Comparison of ENCODE assay signal across 8 mouse cellular contexts in genomic region chr5:115156933-115157589, GRCm38 (mm10). TPM values are rescaled to one million over a fixed set of nuclear protein-coding genes. Genes with fewer than 3 reads are reported as not detected.
DNase-seq lines count a peak whose midpoint lies in the region; ATAC-seq lines count a peak whose summit lies in the region.

No protein-coding gene starts in this region.

- peaks cover 49% of the 10 kb centered on the region for H3K79me2 ChIP-seq in macrophage (ENCODE audit: inconsistent target)

- H3K36me3 ChIP-seq in hindbrain, embryonic 12.5 days: peaks cover 6% of the 10 kb centered on the region; the same call in 1 of the 2 replicates
- no peaks in the 10 kb centered on the region for H3K36me3 ChIP-seq in macrophage (ENCODE audit: inconsistent target)

- no peak for ATAC-seq in hindbrain, embryonic 12.5 days (ENCODE audit: low FRiP score)

- no peaks in the 10 kb centered on the region for H3K27me3 ChIP-seq in hindbrain, embryonic 12.5 days

- H3K4me1 ChIP-seq in hindbrain, embryonic 12.5 days: peaks cover 54% of the 10 kb centered on the region

- 3% methylated on average over 26 of the region's 26 CpGs for WGBS in hindbrain, embryonic 12.5 days
- WGBS in macrophage (ENCODE audit: missing documents): 2% methylated on average over 26 of the region's 26 CpGs

- intact Hi-C loops in left cerebral cortex, postnatal 25 days (cut with DNase I): loop anchor here (5.0 kb wide), 1 partner anchor 180 kb away; no protein-coding TSS in a partner anchor

- H3K9me3 ChIP-seq in hindbrain, embryonic 12.5 days (replicated peaks): no peaks in the 10 kb centered on the region

- H3K9ac ChIP-seq in hindbrain, embryonic 12.5 days: peak overlapping the region; percentile 97

- H3K4me3 ChIP-seq in hindbrain, embryonic 12.5 days: peak overlapping the region; percentile 97
- peak overlapping the region; percentile 80 for H3K4me3 ChIP-seq in macrophage (ENCODE audit: inconsistent target)

- peak; percentile 40 for DNase-seq in adrenal gland, adult 2 months
- DNase-seq in adrenal gland, adult 8-10 months: no peak
- DNase-seq in urinary bladder, postnatal 25 days (ENCODE audit: low spot score): peak; percentile 21
- no peak for DNase-seq in urinary bladder, adult 2 months (ENCODE audit: low spot score)
- peak; percentile 58 for DNase-seq in thymus, postnatal 4 days
- DNase-seq in left cerebral cortex, postnatal 25 days (ENCODE audit: low spot score in 2 of 2): no peak

- H3K4me2 ChIP-seq in hindbrain, embryonic 12.5 days (replicated peaks): peak overlapping the region; percentile 88

- peak overlapping the region; percentile 97 for H3K27ac ChIP-seq in hindbrain, embryonic 12.5 days
- H3K27ac ChIP-seq in macrophage: peak overlapping the region; percentile 59

RNA-seq across cellular contexts. Expression of gene Mlec, which starts 0.9 kb away (rescaled TPM):
- 100 to 1,000 TPM; 165 to 185 TPM for total RNA-seq in adrenal gland, adult 2 months (2021)
- polyA plus RNA-seq in adrenal gland, adult 2 months (2012; rRNA removed): 74.7 and 96.9 TPM in 2 replicates
- 100 to 1,000 TPM; 207 to 274 (median 239) TPM for total RNA-seq in adrenal gland, adult 8-10 months (2022)
- polyA plus RNA-seq in urinary bladder, adult 2 months (2012; rRNA removed): 82.1 and 95.2 TPM in 2 replicates
- 65.0 and 72.9 TPM in 2 replicates for polyA plus RNA-seq in hindbrain, embryonic 12.5 days (2016; fragmentation: Nextera tagmentation; extraction: Ambion mirVana)
- 10 to 100 TPM in 20 of 26 experiments, 1 to 10 TPM in 6; 5.1 to 57.8 (median 20.7) TPM for total RNA-seq in macrophage (2018; cell fraction: chromatin; rRNA removed)
- total RNA-seq in macrophage (2018; cell fraction: cytosol; rRNA removed): 10 to 100 TPM; 16.3 to 66.5 (median 31.9) TPM
- 10 to 100 TPM; 13.5 to 80.8 (median 35.8) TPM for total RNA-seq in macrophage (2018; cell fraction: nucleus; rRNA removed)
- 48.9 to 54.7 TPM (median 49.7 TPM) in 3 replicates for polyA plus RNA-seq in macrophage (2018)
- total RNA-seq in left cerebral cortex, postnatal 25 days (2021): 10 to 100 TPM; 86.2 to 87.5 TPM

RNA-seq across cellular contexts. Expression of gene Unc119b, which starts 22.3 kb away (rescaled TPM):
- 10 to 100 TPM; 32.0 to 44.8 TPM for total RNA-seq in adrenal gland, adult 2 months (2021)
- 37.5 and 39.2 TPM in 2 replicates for polyA plus RNA-seq in adrenal gland, adult 2 months (2012; rRNA removed)
- total RNA-seq in adrenal gland, adult 8-10 months (2022): 10 to 100 TPM; 38.8 to 51.9 (median 45.7) TPM
- polyA plus RNA-seq in urinary bladder, adult 2 months (2012; rRNA removed): 24.0 and 27.4 TPM in 2 replicates
- 57.5 and 62.0 TPM in 2 replicates for polyA plus RNA-seq in hindbrain, embryonic 12.5 days (2016; fragmentation: Nextera tagmentation; extraction: Ambion mirVana)
- total RNA-seq in macrophage (2018; cell fraction: chromatin; rRNA removed): 10 to 100 TPM in 1 of 26 experiments, 1 to 10 TPM in 23, under 1 TPM in 2; 0.86 to 14.6 (median 4.4) TPM
- total RNA-seq in macrophage (2018; cell fraction: cytosol; rRNA removed): 10 to 100 TPM in 1 of 26 experiments, 1 to 10 TPM in 25; 2.7 to 10.4 (median 5.5) TPM
- 1 to 10 TPM; 2.0 to 8.0 (median 4.3) TPM for total RNA-seq in macrophage (2018; cell fraction: nucleus; rRNA removed)
- 4.7 to 6.5 TPM (median 5.0 TPM) in 3 replicates for polyA plus RNA-seq in macrophage (2018)
- 10 to 100 TPM; 27.1 to 28.8 TPM for total RNA-seq in left cerebral cortex, postnatal 25 days (2021)

RNA-seq across cellular contexts. Expression of gene Cabp1, which starts 37.1 kb away (rescaled TPM):
- 10 to 100 TPM; 37.7 to 57.1 TPM for total RNA-seq in adrenal gland, adult 2 months (2021)
- 45.7 and 61.7 TPM in 2 replicates for polyA plus RNA-seq in adrenal gland, adult 2 months (2012; rRNA removed)
- total RNA-seq in adrenal gland, adult 8-10 months (2022): 10 to 100 TPM; 11.8 to 59.6 (median 41.5) TPM
- 3.6 and 3.9 TPM in 2 replicates for polyA plus RNA-seq in urinary bladder, adult 2 months (2012; rRNA removed)
- polyA plus RNA-seq in hindbrain, embryonic 12.5 days (2016; fragmentation: Nextera tagmentation; extraction: Ambion mirVana): 10.3 and 10.5 TPM in 2 replicates
- 1 to 10 TPM in 1 of 26 experiments, under 1 TPM in 1, not detected in 24; 0.50 to 1.0 TPM for total RNA-seq in macrophage (2018; cell fraction: chromatin; rRNA removed)
- total RNA-seq in macrophage (2018; cell fraction: cytosol; rRNA removed): not detected
- total RNA-seq in macrophage (2018; cell fraction: nucleus; rRNA removed): under 1 TPM in 2 of 26 experiments, not detected in 24; 0.21 to 0.84 TPM
- not detected in 3 replicates for polyA plus RNA-seq in macrophage (2018)
- total RNA-seq in left cerebral cortex, postnatal 25 days (2021): 100 to 1,000 TPM; 295 to 302 TPM

RNA-seq across cellular contexts. Expression of gene Acads, which starts 37.9 kb away (rescaled TPM):
- 100 to 1,000 TPM; 181 to 208 TPM for total RNA-seq in adrenal gland, adult 2 months (2021)
- polyA plus RNA-seq in adrenal gland, adult 2 months (2012; rRNA removed): 279 and 310 TPM in 2 replicates
- 100 to 1,000 TPM; 122 to 219 (median 173) TPM for total RNA-seq in adrenal gland, adult 8-10 months (2022)
- 54.0 and 60.2 TPM in 2 replicates for polyA plus RNA-seq in urinary bladder, adult 2 months (2012; rRNA removed)
- polyA plus RNA-seq in hindbrain, embryonic 12.5 days (2016; fragmentation: Nextera tagmentation; extraction: Ambion mirVana): 38.7 and 41.9 TPM in 2 replicates
- total RNA-seq in macrophage (2018; cell fraction: chromatin; rRNA removed): 10 to 100 TPM in 17 of 26 experiments, 1 to 10 TPM in 9; 2.1 to 33.3 (median 14.4) TPM
- 10 to 100 TPM; 11.0 to 37.6 (median 22.1) TPM for total RNA-seq in macrophage (2018; cell fraction: cytosol; rRNA removed)
- total RNA-seq in macrophage (2018; cell fraction: nucleus; rRNA removed): 10 to 100 TPM in 14 of 26 experiments, 1 to 10 TPM in 12; 5.3 to 26.7 (median 10.1) TPM
- 18.4 to 32.1 TPM (median 30.6 TPM) in 3 replicates for polyA plus RNA-seq in macrophage (2018)
- 1 to 10 TPM; 6.8 TPM for total RNA-seq in left cerebral cortex, postnatal 25 days (2021)

RNA-seq across cellular contexts. Expression of gene Gm10401, which starts 59.0 kb away (rescaled TPM):
- total RNA-seq in adrenal gland, adult 2 months (2021): not detected
- polyA plus RNA-seq in adrenal gland, adult 2 months (2012; rRNA removed): not detected in 2 replicates
- not detected for total RNA-seq in adrenal gland, adult 8-10 months (2022)
- 0.23 TPM in 1 of 2 replicates, not detected in the other for polyA plus RNA-seq in urinary bladder, adult 2 months (2012; rRNA removed)
- 22.3 and 30.3 TPM in 2 replicates for polyA plus RNA-seq in hindbrain, embryonic 12.5 days (2016; fragmentation: Nextera tagmentation; extraction: Ambion mirVana)
- not detected for total RNA-seq in macrophage (2018; cell fraction: chromatin; rRNA removed)
- total RNA-seq in macrophage (2018; cell fraction: cytosol; rRNA removed): not detected
- total RNA-seq in macrophage (2018; cell fraction: nucleus; rRNA removed): not detected
- polyA plus RNA-seq in macrophage (2018): 1.4 TPM in 1 of 3 replicates, not detected in the others
- total RNA-seq in left cerebral cortex, postnatal 25 days (2021): not detected

Comparison
In these comparisons a context has a peak if more than half of its experiments do, and no peak if none do; other contexts are left out.
1. DNase-seq: peak in adrenal gland, adult 2 months (single experiment), urinary bladder, postnatal 25 days (single experiment) and thymus, postnatal 4 days (single experiment); none in adrenal gland, adult 8-10 months (single experiment), urinary bladder, adult 2 months (single experiment) and left cerebral cortex, postnatal 25 days (0 of 2).